Mouse (Mus musculus) myocyte (in vitro differentiated cells): ENCODE measurements around the gene Chil5.

Source experiments
- CEBPB ChIP-seq: IDR thresholded peaks from 2 replicates; pipeline ENCODE4 v1.6.1; 2011; ENCODE audit warnings: mild to moderate bottlenecking, moderate library complexity; ENCODE audit not compliant: poor library complexity, insufficient read depth, severe bottlenecking
- E2F4 ChIP-seq: IDR thresholded peaks from one replicate; pipeline ENCODE4 v1.6.1; 2011; ENCODE audit warnings: mild to moderate bottlenecking, control low read depth, moderate library complexity; ENCODE audit not compliant: insufficient read depth
- MAX ChIP-seq: IDR thresholded peaks from one replicate; pipeline ENCODE4 v1.6.1; 2011; ENCODE audit warnings: low read depth, mild to moderate bottlenecking, control low read depth
- MYOD1 ChIP-seq, 3 experiments: IDR thresholded peaks; one replicate each; pipeline ENCODE4 v1.6.1; 2011; ENCODE audit warnings: control low read depth in 2 of 3, low read depth in 2 of 3, mild to moderate bottlenecking in 2 of 3, moderate library complexity in 1 of 3; ENCODE audit not compliant: insufficient read length in 2 of 3, control insufficient read depth in 1 of 3
- MYOG ChIP-seq, 3 experiments: IDR thresholded peaks; one replicate each; pipeline ENCODE4 v1.6.1; 2011; ENCODE audit warnings: control low read depth in 2 of 3, low read depth in 2 of 3, mild to moderate bottlenecking in 2 of 3; ENCODE audit not compliant: insufficient read length in 2 of 3, control insufficient read depth in 1 of 3, insufficient read depth in 1 of 3
- POLR2A ChIP-seq: IDR thresholded peaks from one replicate; pipeline ENCODE4 v1.6.1; 2011; ENCODE audit warnings: low read depth, mild to moderate bottlenecking, control low read depth, moderate library complexity; ENCODE audit not compliant: insufficient read length
- POLR2AphosphoS2 ChIP-seq: IDR thresholded peaks from one replicate; pipeline ENCODE4 v1.6.1; 2011; ENCODE audit warnings: low read depth, control low read depth; ENCODE audit not compliant: insufficient read length
- REST ChIP-seq: IDR thresholded peaks from one replicate; pipeline ENCODE4 v1.6.1; 2011; ENCODE audit warnings: mild to moderate bottlenecking, control low read depth, moderate library complexity; ENCODE audit not compliant: insufficient read depth, insufficient read length
- SRF ChIP-seq: IDR thresholded peaks from one replicate; pipeline ENCODE4 v1.6.1; 2011; ENCODE audit warnings: low read depth; ENCODE audit not compliant: control insufficient read depth, insufficient read length
- TCF12 ChIP-seq: IDR thresholded peaks from one replicate; pipeline ENCODE4 v1.6.1; 2011; ENCODE audit warnings: mild to moderate bottlenecking, control low read depth; ENCODE audit not compliant: poor library complexity, insufficient read depth, severe bottlenecking
- TCF3 ChIP-seq: IDR thresholded peaks from one replicate; pipeline ENCODE4 v1.6.1; 2011; ENCODE audit warnings: low read depth, control low read depth; ENCODE audit not compliant: insufficient read length
- USF1 ChIP-seq: IDR thresholded peaks from one replicate; pipeline ENCODE4 v1.6.1; 2011; ENCODE audit warnings: low read depth, mild to moderate bottlenecking, control low read depth, moderate library complexity

DNA sequence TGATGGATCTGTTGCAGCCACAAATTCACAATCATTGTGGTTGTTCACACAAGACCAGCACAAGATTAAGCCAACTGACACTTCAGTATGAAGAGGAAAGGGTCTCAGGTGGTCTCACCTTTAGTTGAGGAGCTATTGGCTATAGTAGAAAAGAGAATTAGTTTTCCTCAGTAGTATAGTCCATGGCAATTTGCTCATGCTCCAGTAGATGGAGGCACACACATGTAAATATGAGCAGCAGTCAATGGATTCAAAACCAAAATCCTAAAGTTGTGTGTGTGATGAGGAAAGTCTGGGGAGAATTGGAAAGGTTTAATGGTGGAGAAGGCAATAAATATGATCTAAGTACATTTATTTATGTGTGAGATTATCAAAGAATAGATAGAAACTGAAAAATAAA lies 10.8 kb downstream of the Chil5 start:
- TF ChIP-seq E2F4, result no peak
- no peak for TF ChIP-seq POLR2A
- no peak for TF ChIP-seq MAX
- TF ChIP-seq MYOD1 (IDR thresholded peaks at IDR 0.05; ENCODE audit: control insufficient read depth in 1 of 3, insufficient read length in 2 of 3, low read depth in 2 of 3), result no peak
- no peak for TF ChIP-seq TCF12
- TF ChIP-seq REST, result no peak
- TF ChIP-seq CEBPB, result no peak
- TF ChIP-seq USF1, result no peak
- no peak for TF ChIP-seq POLR2AphosphoS2
- TF ChIP-seq MYOG (IDR thresholded peaks at IDR 0.05; ENCODE audit: control insufficient read depth in 1 of 3, insufficient read depth in 1 of 3, insufficient read length in 2 of 3, low read depth in 2 of 3), result no peak
- TF ChIP-seq SRF, result no peak
- TF ChIP-seq TCF3, result no peak
